In the genomic region with DNA sequence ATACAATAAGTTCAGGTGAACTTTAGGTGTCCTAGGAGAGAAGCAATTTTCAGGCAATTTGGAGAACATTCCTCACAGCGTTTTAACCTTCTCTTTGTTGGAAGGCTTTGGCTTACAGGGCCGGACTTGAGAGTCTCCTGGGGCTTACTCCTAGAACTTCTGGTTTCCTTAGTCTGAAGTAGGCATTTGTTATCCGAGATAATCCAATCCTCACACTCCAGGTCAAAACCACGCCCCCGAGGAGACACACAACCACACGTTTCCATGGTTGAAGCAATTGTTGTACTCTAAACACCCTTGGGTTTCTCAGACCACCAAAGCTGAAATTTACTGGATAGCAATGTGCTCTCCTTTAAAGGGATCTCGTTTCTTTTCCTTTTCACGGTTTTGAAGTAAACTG, we compare ENCODE assay signal across 24 mouse cellular contexts.
DNase-seq lines count a peak whose midpoint lies in the region; ATAC-seq and TF ChIP-seq lines count a peak whose summit lies in the region.
"Had no signal": no experiment of that assay in that cellular context is flagged by ENCODE, and none has a peak within 500 bp of the region (broad histone marks: within the 10 kb centered on the region; RNA-seq: fewer than 3 reads in every experiment).

No protein-coding gene starts in this region.

- no peak overlapping the region for H3K27ac ChIP-seq in embryonic facial prominence, embryonic 13.5 days
- H3K27ac ChIP-seq in embryonic facial prominence, embryonic 10.5 days (replicated peaks): no peak overlapping the region
- no peak overlapping the region for H3K27ac ChIP-seq in limb, embryonic 13.5 days
- no peak overlapping the region for H3K27ac ChIP-seq in limb, embryonic 10.5 days
- 0 out of 2 replicates have a peak overlapping the region, but pooled peaks have one; percentile 14 for H3K27ac ChIP-seq in limb, embryonic 14.5 days (replicated peaks; ENCODE audit: low read depth, low read length)
- H3K27ac ChIP-seq: forebrain, embryonic 12.5 days; forebrain, embryonic 15.5 days; heart, embryonic 15.5 days; hindbrain, embryonic 10.5 days; hindbrain, embryonic 13.5 days; intestine, embryonic 15.5 days had no signal

- H3K36me3 ChIP-seq in embryonic facial prominence, embryonic 13.5 days: no peaks in the 10 kb centered on the region
- no peaks in the 10 kb centered on the region for H3K36me3 ChIP-seq in embryonic facial prominence, embryonic 10.5 days (replicated peaks)
- no peaks in the 10 kb centered on the region for H3K36me3 ChIP-seq in limb, embryonic 13.5 days
- H3K36me3 ChIP-seq in limb, embryonic 10.5 days: no peaks in the 10 kb centered on the region
- no peaks in the 10 kb centered on the region for H3K36me3 ChIP-seq in limb, embryonic 14.5 days (ENCODE audit: control insufficient read depth, insufficient read depth, low read length)
- H3K36me3 ChIP-seq: forebrain, embryonic 12.5 days; forebrain, embryonic 15.5 days; heart, embryonic 12.5 days; heart, embryonic 15.5 days; hindbrain, embryonic 10.5 days; hindbrain, embryonic 13.5 days; intestine, embryonic 15.5 days had no signal

- no peaks in the 10 kb centered on the region for H3K27me3 ChIP-seq in embryonic facial prominence, embryonic 13.5 days
- H3K27me3 ChIP-seq in embryonic facial prominence, embryonic 10.5 days (replicated peaks; ENCODE audit: low read depth, poor library complexity, severe bottlenecking): no peaks in the 10 kb centered on the region
- H3K27me3 ChIP-seq in limb, embryonic 13.5 days: no peaks in the 10 kb centered on the region
- no peaks in the 10 kb centered on the region for H3K27me3 ChIP-seq in limb, embryonic 10.5 days (ENCODE audit: low read depth, poor library complexity, severe bottlenecking)
- no peaks in the 10 kb centered on the region for H3K27me3 ChIP-seq in limb, embryonic 14.5 days (ENCODE audit: control insufficient read depth, insufficient read depth, low read length)
- H3K27me3 ChIP-seq: forebrain, embryonic 12.5 days; forebrain, embryonic 15.5 days; heart, embryonic 12.5 days; heart, embryonic 15.5 days; hindbrain, embryonic 13.5 days; intestine, embryonic 15.5 days had no signal

- no peak for ATAC-seq in embryonic facial prominence, embryonic 13.5 days (ENCODE audit: insufficient number of reproducible peaks, insufficient read depth, low FRiP score, low TSS enrichment, low read depth)
- peak; percentile 40; the same call in 1 of the 2 replicates for ATAC-seq in limb, embryonic 13.5 days (ENCODE audit: low FRiP score, low read depth)
- peak; percentile 79 for ATAC-seq in limb, embryonic 14.5 days (ENCODE audit: low FRiP score, low read depth)
- ATAC-seq: activated CD4-positive, CD25-positive, alpha-beta regulatory T cell, adult 4 months; forebrain, embryonic 15.5 days; hindbrain, embryonic 16.5 days; intestine, embryonic 15.5 days had no signal

- peaks cover 4% of the 10 kb centered on the region; the same call in 1 of the 2 replicates for H3K4me1 ChIP-seq in embryonic facial prominence, embryonic 13.5 days
- H3K4me1 ChIP-seq in embryonic facial prominence, embryonic 10.5 days: no peaks in the 10 kb centered on the region
- no peaks in the 10 kb centered on the region for H3K4me1 ChIP-seq in limb, embryonic 13.5 days
- no peaks in the 10 kb centered on the region for H3K4me1 ChIP-seq in limb, embryonic 10.5 days
- 0 out of 2 replicates have a peak, but pooled peaks cover 3% of the 10 kb centered on the region for H3K4me1 ChIP-seq in limb, embryonic 14.5 days (ENCODE audit: control insufficient read depth, insufficient read depth, low read length)
- H3K4me1 ChIP-seq: forebrain, embryonic 12.5 days; forebrain, embryonic 15.5 days; heart, embryonic 12.5 days; heart, embryonic 15.5 days; hindbrain, embryonic 10.5 days; hindbrain, embryonic 13.5 days; intestine, embryonic 15.5 days had no signal

- no peak for TF ChIP-seq POLR2A in limb, embryonic 14.5 days (IDR thresholded peaks at IDR 0.05; ENCODE audit: borderline replicate concordance, extremely low read depth, insufficient read depth, insufficient read length)

- H3K9ac ChIP-seq in embryonic facial prominence, embryonic 13.5 days: no peak overlapping the region
- no peak overlapping the region for H3K9ac ChIP-seq in limb, embryonic 13.5 days
- no peak overlapping the region for H3K9ac ChIP-seq in limb, embryonic 14.5 days (ENCODE audit: low read depth, low read length, severe bottlenecking)
- H3K9ac ChIP-seq: forebrain, embryonic 12.5 days; forebrain, embryonic 15.5 days; heart, embryonic 12.5 days; heart, embryonic 15.5 days; hindbrain, embryonic 13.5 days; intestine, embryonic 15.5 days had no signal

- H3K9me3 ChIP-seq in embryonic facial prominence, embryonic 13.5 days: no peaks in the 10 kb centered on the region
- H3K9me3 ChIP-seq in embryonic facial prominence, embryonic 10.5 days: no peaks in the 10 kb centered on the region
- no peaks in the 10 kb centered on the region for H3K9me3 ChIP-seq in limb, embryonic 13.5 days
- no peaks in the 10 kb centered on the region for H3K9me3 ChIP-seq in limb, embryonic 10.5 days (replicated peaks)
- no peaks in the 10 kb centered on the region for H3K9me3 ChIP-seq in limb, embryonic 14.5 days (ENCODE audit: control insufficient read depth, low read length)
- H3K9me3 ChIP-seq: forebrain, embryonic 12.5 days; forebrain, embryonic 15.5 days; heart, embryonic 12.5 days; heart, embryonic 15.5 days; hindbrain, embryonic 10.5 days; hindbrain, embryonic 13.5 days; intestine, embryonic 15.5 days had no signal

- no peak overlapping the region for H3K4me3 ChIP-seq in embryonic facial prominence, embryonic 13.5 days
- H3K4me3 ChIP-seq in embryonic facial prominence, embryonic 10.5 days: no peak overlapping the region
- H3K4me3 ChIP-seq in limb, embryonic 13.5 days: no peak overlapping the region
- no peak overlapping the region for H3K4me3 ChIP-seq in limb, embryonic 10.5 days
- no peak overlapping the region for H3K4me3 ChIP-seq in limb, embryonic 14.5 days (replicated peaks; ENCODE audit: low read length)
- H3K4me3 ChIP-seq: erythroblast, embryonic 14.5 days; forebrain, embryonic 12.5 days; forebrain, embryonic 15.5 days; heart, embryonic 12.5 days; heart, embryonic 15.5 days; hindbrain, embryonic 10.5 days; hindbrain, embryonic 13.5 days; intestine, embryonic 15.5 days had no signal

- DNase-seq in embryonic facial prominence, embryonic 10.5 days (ENCODE audit: low spot score): no peak
- no peak for DNase-seq in limb, embryonic 10.5 days (ENCODE audit: low spot score)
- DNase-seq in limb, embryonic 14.5 days (ENCODE audit: low spot score): peak; percentile 45
- no peak for DNase-seq in lung, postnatal 36 days
- DNase-seq: adrenal gland, adult 8-10 months; adrenal gland, postnatal 25 days; cerebellum, adult 11-12 months; cerebellum, adult 9-11 months; gastrocnemius, postnatal 14 days; heart, adult 18-20 months; heart, postnatal 10 days; heart, postnatal 36 days had no signal

- peak overlapping the region; percentile 16 for H3K4me2 ChIP-seq in embryonic facial prominence, embryonic 13.5 days
- no peak overlapping the region for H3K4me2 ChIP-seq in limb, embryonic 13.5 days (replicated peaks)
- no peak overlapping the region for H3K4me2 ChIP-seq in limb, embryonic 14.5 days (replicated peaks; ENCODE audit: low read depth, low read length, severe bottlenecking)
- H3K4me2 ChIP-seq: forebrain, embryonic 12.5 days; forebrain, embryonic 15.5 days; heart, embryonic 12.5 days; heart, embryonic 15.5 days; hindbrain, embryonic 13.5 days; intestine, embryonic 15.5 days had no signal

- 40% methylated on average over 8 of the region's 8 CpGs for WGBS in embryonic facial prominence, embryonic 13.5 days
- WGBS in embryonic facial prominence, embryonic 10.5 days: 61% methylated on average over 8 of the region's 8 CpGs
- WGBS in limb, embryonic 13.5 days: 45% methylated on average over 8 of the region's 8 CpGs
- 73% methylated on average over 8 of the region's 8 CpGs for WGBS in limb, embryonic 10.5 days
- 46% methylated on average over 8 of the region's 8 CpGs for WGBS in limb, embryonic 14.5 days
